Mouse (Mus musculus): ENCODE measurements around the gene Txn1.

DNA sequence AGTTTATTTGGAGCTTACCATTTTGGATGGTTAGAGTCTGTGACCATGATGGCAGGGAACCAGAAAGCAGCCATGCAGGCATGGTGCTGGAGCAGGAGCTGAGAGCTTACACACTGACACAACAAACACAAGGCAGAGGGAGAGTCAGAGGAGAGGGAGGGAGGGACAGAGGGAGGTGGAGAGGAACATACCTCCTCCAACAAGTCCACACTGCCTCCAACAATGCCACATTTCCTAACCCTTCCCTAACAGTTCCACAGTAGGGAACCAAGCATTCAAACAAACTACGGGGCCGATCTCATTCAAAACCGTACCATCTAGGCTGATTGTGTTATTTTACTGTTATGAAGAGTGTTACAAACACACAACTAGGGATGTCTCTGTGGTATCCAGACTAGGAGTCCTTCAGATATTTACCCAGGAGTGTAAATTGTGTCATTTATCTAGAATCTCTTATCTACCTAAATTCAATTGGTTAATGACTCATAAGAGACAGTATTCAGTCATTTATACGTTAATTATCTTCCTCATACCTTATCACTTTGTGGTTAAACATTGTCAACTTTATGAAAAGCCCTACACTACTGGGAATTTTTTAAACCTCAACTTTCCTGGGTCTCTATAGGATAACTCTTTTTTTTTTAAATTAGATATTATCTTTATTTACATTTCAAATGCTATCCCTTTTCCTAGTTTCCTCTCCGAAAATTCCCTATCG is 18.3 kb upstream of the Txn1 start:
- TF ChIP-seq CTCF (IDR thresholded peaks at IDR 0.05; ENCODE audit: borderline replicate concordance, extremely low read depth, insufficient read depth, insufficient read length) (no peak), POLR2A (IDR thresholded peaks at IDR 0.05; ENCODE audit: borderline replicate concordance, extremely low read depth, insufficient read depth, insufficient read length, poor library complexity, severe bottlenecking) (no peak)
